Mouse (Mus musculus): ENCODE data around the gene Tfb1m.

Tfb1m gene

DNA sequence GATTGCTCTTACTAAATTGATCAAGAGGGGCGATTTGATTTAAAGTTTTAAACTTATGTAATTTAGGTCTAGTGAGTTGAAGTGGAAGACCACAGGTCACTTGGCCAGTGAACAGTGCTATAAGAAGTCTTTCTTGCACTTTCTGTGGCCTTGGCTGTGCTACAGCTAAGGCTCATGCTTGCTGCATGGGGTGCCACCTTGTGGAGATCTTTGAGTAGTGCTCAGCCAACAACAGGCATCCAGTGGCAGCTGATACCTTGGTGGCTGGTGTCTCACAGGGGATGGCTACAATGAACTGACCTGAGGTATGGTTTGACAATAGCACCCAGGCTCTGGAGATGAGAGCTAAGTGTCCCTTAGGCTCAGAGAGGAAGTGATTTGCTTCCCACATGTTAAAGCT is 47.7 kb downstream of the Tfb1m start:
- DNase-seq, result peak; percentile 63 to 80

GRCm38 (mm10) chr17:3506508-3506907 is 51.1 kb downstream of the Tfb1m start:
- no peak for DNase-seq

- no peak for DNase-seq
Observed at GRCm38 (mm10) chr17:3505711-3506110, 51.9 kb downstream of the Tfb1m start.

DNA sequence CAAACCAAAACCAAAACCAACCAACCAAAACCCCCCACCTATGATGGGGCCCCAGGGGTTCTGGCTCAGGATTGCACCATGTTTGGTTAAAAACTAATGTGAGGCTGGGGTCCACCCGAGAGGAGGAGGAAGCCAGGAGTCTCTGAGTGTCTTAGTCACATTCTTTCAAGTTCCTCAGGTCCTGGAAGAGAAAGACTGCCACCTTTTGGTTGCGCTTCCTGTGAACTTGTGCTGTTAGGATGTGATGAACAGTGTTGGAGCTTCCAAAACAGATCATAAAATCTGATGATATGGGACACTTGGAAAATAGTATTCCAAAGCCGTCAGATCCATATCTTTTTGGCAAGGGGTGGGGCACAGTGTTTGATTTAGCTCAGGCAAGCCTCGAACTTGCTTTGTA is 56.6 kb downstream of the Tfb1m start:
- no peak for DNase-seq

DNA sequence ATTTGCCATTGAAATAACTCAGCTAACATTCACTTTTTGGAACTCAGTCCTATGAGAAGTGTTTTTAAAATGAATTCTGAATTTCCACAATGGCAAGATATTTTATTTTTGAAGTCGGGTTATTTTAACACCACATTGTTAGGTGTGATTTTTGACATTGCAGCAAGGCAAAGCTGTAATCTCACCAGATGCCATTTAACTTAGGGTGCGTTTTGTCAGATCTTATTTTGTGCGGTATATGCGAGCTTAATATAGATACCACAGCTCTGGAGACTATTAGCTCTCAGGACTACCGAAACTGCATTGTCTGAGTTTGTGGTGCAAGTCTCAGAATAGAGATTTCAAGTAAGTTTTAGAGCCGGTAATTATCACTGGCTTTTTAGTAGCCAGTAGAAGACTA is 57.5 kb downstream of the Tfb1m start:
- DNase-seq, result no peak

DNA sequence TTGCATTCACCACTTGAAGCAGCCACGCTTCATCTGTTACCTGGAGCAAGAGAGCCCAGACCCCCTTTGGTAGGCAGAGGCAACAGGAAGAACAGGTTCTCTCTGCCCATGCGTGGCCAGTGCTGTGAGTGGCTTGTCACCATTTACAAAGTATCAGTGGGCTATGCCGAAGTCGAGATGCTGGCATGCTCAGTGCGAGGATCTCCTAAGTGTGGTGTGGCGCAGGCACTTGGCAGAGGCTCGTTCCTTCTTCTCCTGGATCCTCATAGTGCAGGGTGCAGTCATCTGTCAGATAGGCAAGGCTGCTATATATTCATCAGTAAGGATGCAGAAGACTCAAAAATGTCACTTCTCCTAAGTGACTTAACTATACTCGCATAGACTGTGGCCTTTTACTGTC is 58.1 kb downstream of the Tfb1m start:
- DNase-seq, result no peak

DNA sequence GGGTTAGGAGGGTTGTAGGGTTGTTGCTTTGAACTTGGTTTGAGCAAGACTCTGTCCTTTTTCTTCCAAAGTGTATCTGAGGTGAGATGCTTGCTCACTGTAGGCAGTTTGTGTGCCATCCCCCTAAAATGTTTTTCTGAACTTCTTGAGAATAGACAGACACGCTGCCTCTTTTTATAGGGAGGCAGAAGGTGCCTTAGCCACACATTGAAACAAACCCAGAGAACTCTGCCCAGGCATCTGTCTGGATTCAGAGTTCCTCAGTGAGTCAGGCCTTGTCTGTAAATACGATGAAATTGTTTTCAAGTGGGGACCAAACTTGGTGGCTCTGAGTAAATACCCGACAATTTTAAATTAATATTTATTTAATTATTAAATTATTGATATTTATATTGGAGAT is 59.0 kb downstream of the Tfb1m start:
- no peak for DNase-seq

- peak in 1 of 2 experiments; percentile 32 for DNase-seq
Observed at GRCm38 (mm10) chr17:3498086-3498485, 59.5 kb downstream of the Tfb1m start.

DNA sequence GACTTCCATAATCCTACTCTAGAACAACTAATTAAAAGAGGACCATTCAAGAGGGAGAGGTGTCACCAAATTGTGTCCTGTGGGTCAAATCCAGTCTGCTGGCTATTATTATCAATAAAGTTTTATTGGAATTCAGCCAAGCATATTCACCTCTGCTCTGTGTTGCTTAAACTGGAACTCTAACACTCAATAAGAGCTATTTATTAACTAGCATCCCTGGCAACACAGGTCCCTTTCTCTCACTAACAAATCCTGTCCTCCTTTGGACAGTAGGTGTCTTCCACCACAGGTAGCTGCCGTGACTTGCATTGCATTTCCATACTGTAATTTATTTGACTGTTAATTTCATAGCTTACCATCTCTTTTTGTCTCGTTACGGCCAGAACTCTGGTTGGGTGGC is 61.5 kb downstream of the Tfb1m start:
- DNase-seq, result no peak

DNA sequence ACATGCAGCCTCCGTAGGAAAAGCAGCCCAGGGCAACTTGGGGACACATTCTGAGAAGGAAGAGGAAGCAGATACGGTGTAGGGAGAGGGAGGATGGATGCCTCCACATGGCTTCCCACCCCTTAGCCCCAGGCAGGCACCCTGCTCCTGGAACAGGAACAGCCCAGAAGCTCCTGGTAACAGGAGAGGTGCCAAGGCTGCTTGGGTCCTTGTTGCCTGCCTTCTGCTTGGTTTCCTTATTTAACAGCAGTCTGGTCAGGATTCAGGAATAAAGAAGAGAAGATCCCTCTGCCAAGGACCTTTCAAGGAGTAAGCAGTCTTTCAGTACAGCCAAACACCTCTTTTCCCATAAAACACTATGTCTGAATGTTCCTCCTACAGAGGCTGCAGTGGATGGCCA is 62.0 kb downstream of the Tfb1m start:
- DNase-seq, result no peak

DNA sequence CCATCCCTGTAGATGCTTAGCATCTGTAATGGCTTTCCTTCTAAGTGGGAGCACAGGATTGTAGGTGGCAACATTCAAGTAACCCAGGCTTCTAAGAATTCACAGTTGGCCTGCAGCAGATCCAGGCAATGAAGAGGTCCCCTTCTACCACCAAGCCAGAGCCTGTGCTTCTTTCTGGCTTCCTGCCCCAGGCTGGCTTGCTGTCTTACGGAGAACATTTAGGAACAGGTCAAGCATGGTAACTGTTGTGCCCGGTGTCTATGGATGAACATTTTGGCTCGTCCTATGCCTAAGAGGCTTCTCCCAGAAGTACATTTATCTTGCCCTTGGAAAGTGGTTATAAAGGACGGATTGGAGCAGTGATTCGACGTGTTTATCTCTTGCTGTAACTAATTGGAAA is 65.9 kb downstream of the Tfb1m start:
- DNase-seq, result peak in 1 of 2 experiments; percentile 18

GRCm38 (mm10) chr17:3491065-3491464 is 66.5 kb downstream of the Tfb1m start:
- DNase-seq, result no peak

DNA sequence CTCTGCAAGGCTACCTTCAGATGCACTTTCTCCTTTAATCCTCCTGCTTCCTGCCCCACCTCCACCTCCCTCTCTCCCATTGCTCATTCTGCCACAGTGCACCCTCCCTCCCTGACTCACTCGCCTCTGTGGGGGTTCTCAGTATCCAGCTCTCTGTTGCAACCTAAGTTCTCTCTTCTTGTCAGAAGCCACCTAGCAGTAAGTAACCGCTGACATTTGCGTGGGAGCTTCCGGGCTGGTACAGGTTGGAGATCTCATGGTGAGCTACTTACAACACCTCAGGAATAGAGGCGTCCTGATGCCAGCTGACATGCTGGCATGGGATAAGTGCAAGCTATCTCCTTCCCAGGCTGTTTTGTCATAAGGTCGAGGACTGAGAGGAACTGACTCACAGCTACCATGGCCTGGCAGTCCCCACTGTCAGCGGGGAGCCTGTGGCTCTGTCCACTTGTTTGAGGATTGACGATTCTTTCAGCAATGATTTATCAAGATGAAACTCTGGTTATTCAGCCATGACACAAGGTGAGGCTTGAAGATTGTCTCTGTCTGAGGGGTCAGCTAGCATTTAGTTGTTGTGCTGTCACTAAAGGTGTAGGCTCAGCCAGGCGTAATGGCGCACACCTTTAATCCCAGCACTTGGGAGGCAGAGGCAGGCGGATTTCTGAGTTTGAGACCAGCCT is 67.2 kb downstream of the Tfb1m start:
- DNase-seq, result no peak

GRCm38 (mm10) chr17:3487721-3488601 is 69.6 kb downstream of the Tfb1m start:
- no peak for DNase-seq

- no peak for DNase-seq
Observed at GRCm38 (mm10) chr17:3487211-3487610, 70.4 kb downstream of the Tfb1m start.

- no peak for DNase-seq
Observed at GRCm38 (mm10) chr17:3485851-3486250, 71.7 kb downstream of the Tfb1m start.

- no peak for DNase-seq
Observed at GRCm38 (mm10) chr17:3483091-3483490, 74.5 kb downstream of the Tfb1m start.

- peak; percentile 45 to 63 for DNase-seq
Observed at GRCm38 (mm10) chr17:3481576-3482575, 75.7 kb downstream of the Tfb1m start.

DNA sequence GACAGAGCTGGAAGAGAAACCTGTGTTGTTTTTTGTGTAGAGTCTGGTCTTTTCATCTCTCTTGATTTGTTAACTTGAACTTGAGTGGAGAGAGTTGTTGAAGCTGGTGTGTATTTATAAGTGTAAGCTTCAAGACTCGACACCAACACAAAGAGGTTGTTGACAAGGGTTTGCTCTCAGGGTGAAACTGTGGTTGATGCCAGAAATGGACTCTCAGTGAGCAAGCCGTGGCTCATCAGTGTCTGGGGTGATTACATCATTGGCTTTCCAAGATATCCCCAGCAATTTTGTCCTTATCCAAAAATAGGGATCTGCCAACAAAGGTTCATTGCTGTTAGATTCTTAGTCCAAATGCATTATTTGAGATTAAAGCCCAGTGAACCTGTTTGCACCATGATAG is 81.0 kb downstream of the Tfb1m start:
- DNase-seq, result no peak

DNA sequence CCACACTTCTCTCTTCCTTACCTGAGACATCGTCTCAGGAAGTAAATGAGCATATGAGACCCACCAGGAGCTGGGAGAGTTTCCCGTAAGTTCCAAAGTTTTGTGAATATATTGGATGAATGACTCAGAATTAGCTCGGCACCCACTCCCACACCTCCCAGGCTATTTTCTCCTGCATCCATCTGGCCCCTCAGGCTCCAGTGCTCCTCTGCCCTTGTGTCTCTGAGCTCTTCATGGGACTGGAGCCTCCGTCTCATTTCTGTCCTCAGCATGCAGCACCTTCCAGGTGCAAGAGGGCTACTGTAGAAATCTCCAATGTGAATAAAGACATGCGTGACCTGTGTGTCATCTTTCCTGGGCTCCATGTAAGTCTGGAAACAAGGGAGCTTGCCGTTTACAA is 85.6 kb downstream of the Tfb1m start:
- no peak for DNase-seq
